Mouse (Mus musculus): ENCODE results near the gene Exosc5.

The Exosc5 gene

DNA sequence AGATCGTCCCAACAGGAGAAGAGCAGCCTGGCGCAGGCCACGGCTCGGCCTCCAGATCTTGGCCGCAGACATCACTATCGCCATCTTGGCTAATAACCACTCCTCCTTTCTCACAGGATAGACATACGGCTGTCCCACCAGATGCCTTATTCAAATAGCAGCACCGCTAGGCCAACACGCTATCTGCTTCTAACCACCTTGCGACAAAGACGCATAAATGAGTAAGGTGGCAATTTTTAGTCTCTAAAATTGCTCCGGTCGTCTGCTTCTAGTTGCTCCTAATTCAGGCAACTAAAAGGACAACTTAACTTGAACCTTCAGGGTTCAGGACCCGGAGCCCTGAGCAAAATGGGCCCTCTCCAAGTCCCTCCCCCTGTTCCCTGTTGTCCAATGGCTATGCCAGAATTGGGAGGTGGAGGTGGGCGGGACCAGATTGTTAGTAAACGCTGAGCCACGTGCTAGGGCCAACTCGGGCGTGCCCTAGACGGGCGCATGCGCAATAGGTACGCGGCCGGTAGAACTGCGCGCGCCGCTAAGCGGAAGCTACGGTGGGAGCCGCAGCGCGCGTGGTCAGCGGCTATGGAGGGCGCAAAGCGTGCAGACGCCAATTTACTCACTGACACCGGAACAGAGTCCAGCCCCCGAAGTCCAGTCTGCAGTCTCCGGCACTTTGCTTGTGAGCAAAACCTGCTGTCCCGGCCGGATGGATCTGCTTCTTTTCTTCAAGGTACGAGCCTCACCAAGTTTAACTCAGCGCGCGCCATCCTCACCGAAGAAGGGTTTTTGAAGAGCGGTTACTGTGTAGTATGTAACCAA lies at the start of gene Exosc5, which contains the start of gene Bckdha:
TSS of gene Exosc5 (plus strand) at position 508 of the 816 bp plus-strand sequence.
TSS of gene Bckdha (minus strand) at position 325 of the 816 bp plus-strand sequence.
- DNase-seq (ENCODE audit: low spot score in 2 of 2): peak; percentile 98 to 99

DNA sequence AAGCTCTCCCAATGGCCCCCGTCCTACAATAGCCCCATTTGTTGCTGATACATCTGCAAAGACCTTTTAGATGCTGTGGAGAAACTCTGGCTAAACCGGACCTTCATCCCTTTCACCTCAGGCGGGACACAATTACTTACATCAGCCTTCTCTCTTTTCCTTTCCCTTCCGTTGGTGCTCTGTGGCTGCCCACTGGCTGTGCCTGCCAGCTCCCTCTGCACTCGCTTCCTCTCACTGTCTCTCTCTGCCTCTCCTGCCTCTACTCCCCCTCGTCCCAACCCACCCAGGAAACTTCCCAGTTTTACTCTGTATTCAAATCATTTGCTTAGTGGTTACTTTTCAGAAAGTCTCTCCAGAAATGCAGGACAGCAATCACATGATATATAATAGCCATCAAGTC lies 48.9 kb upstream of the Exosc5 start:
- peak in 1 of 2 experiments; percentile 7 for DNase-seq (ENCODE audit: low spot score in 2 of 2)

DNA sequence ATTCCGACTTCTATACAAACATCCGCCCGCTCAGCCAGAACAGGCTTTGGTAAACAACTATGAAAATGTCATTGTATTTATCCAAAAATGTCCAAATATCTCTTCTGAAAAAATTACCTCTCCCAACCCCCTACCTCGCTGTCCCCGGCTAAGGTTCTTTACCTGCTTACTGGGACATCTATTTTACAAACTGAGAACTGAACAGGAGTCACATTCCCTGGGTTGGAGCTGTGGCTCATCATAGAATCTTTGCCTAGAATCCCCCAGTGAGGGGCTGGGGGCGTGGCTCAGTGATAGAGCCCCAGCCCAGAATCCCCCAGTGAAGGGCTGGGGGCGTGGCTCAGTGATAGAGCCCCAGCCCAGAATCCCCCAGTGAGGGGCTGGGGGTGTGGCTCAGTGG lies 47.5 kb upstream of the Exosc5 start:
- DNase-seq (ENCODE audit: low spot score in 2 of 2): peak in 1 of 2 experiments; percentile 7

GRCm38 (mm10) chr7:25614086-25614485 lies 44.9 kb upstream of the Exosc5 start:
- DNase-seq (ENCODE audit: low spot score in 2 of 2): peak in 1 of 2 experiments; percentile 9

DNA sequence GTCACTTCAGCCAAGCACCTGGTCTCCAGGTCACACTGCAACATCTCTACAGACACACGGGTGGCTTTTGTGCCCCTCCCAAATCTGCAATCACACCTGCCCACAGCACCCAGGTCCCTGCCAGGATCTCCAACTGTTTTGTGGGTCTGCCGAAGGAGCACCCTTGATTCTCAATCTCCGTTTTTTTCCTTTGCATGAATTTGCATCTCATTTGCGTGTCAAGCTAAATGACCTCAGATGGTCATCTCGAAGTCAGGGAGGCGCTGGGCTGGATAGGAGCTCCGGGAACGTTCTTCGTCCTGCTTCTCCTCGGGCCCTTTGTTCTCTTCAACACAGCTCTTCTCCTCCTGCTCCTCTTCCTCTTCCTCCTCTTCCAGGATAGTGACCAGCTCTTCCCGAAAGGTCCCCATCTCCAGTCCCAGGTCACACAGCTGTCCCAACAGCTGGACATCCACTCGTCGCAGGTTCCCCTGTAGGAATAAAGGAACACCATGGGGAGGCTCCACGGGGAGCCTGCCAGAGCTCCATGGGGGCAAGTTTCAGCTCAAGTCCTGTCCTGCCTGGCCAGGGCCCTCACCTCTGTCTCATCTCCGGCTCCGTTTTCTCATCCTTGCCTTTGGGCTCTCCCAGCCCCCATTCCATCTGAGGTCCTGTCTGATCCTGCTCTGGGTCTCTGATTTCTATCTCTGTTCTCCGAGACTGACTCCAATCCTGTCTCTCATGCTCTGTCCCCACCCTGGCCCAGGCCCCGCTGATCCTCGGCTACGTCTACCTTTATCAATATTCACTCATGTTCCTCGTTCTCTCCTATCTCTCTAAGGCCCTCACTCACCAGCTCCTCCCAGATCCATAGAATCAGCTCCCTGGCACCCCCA lies 43.9 kb upstream of the Exosc5 start:
- DNase-seq (ENCODE audit: low spot score in 2 of 2): peak in 1 of 2 experiments; percentile 9

DNA sequence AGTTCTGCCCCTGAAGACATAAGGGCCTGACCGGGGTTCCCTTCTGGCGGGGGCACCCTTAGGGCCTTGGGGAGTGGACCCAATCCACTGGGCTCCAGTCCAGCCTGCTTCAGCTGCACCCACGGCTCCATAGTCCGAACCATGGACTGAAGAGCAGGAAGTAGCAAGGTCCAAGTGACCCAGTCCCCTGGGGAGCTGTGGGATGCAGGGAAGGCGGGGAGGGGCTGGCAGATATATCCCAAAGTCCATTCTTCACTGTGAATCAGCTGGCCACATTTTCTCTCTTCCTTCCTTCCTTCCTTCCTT lies 43.3 kb upstream of the Exosc5 start, which contains the start of gene Erich4:
TSS of gene Erich4 (minus strand) at position 187 of the 306 bp plus-strand sequence.
- DNase-seq (ENCODE audit: low spot score in 2 of 2): peak; percentile 12 to 60

DNA sequence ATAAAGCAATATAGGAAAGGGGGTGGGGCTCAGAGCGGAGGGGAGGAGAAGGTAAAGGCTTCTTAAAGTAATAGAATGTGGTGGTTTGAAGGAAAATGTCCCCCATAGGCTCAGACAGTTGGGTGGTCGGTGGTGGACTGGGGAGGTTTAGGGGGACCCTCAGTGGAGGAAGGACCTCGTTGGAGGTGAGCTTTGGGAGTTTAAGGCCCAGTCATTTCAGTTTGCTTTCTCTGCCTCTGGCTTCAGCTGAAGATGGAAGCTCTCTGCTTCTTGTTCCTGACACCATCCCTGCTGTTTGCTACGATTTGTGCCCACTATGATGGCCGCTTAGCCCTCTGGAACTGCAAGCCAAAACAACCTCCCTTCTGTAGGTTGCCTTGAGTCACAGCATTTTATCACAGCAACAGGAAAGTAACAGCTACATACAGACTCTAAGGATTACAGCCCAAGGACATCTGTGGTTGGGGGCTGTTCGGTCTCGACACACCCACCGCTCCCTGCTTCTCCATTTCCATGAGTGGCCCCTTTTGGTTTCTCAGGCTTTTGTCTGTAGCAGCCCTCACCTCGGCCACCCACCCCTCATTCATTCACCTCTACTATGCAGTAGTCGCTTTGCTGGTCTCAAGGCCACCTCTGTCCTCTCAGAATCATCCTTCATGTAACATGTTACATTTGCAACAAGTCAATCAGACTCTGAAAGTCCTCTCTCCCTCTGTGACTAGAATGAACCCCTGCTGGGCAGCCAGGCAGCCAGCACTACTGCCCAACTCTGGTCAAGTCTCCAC lies 41.4 kb upstream of the Exosc5 start:
- peak in 1 of 2 experiments; percentile 7 for DNase-seq (ENCODE audit: low spot score in 2 of 2)

DNA sequence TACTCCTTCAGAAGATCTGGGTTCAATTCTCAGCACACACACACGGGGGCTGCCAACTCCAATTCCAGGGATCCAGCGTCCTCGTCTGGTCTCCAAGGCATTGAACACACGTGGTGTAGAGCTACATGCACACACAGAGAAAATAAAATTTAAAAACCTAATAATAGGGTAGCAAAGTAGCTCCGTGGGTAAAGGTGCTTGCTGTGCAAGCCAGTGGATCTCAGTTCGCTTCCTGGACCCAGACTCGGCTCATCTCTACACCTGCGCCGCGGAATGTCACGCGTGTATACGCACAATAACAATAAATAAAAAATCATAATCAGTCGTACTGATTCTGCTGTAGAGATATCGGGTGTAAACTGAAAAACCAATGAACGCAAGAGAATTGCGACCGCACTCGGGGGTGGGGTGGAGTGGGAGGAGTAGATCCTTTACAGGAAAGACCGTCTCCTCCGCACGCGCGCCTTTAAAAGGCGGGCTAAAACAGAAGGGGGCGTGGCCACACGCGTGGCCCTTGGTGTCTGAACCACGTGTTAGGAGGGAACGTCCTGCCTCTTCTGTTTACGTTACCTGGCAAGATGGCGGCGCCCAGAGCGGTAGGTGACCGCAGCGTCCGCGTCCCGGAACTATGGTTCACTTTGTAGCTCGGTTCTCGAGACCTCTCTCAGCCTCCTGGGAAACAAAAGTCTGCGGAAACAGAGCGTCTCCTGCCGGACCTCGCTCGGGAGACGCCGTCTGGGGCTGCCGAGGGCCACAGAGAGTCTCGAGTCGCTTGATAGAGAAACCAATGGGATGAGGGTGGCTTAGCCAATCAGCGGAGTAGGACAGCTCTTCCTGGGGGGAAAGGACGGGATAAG lies 39.9 kb upstream of the Exosc5 start, which contains the start of gene Dmac2:
TSS of gene Dmac2 (plus strand) at position 550 of the 857 bp plus-strand sequence.
- peak; percentile 91 to 94 for DNase-seq (ENCODE audit: low spot score in 2 of 2)

DNA sequence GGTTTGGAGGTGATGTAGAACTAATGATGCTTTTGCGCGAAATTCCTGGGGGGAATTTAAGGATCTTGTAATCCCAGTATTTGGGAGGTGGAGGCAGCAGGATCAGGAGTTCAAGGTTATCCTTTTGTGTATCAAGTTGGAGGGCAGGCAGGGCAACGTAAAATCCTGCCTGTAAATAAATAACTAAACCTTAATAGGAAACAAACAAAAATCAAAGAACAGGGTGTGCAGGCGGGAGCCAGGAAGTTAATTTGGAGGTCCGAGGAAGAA lies 39.3 kb upstream of the Exosc5 start:
- peak in 1 of 2 experiments; percentile 50 for DNase-seq (ENCODE audit: low spot score in 2 of 2)

- peak in 1 of 2 experiments; percentile 52 for DNase-seq (ENCODE audit: low spot score in 2 of 2)
Measured at GRCm38 (mm10) chr7:25620101-25620500, 38.9 kb upstream of the Exosc5 start.

DNA sequence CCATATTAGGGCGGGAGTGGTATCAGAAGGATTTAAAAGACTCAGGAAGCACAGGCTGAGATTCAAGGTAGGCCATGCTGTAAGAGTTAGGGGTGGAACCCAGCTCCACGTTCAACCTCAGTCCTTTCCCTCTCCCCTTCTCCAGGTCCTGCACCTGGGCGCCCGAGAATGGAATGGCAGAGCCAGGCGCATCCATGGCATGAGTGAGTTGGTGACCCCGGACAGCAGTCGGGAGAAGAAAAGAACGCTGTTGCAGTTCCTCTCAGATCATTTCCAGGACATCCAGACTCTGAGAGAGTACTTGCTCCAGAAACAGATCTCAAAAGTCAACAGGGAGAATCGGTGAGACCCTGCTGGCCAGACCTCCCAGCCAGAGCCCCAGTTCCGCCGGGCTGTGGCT lies 38.2 kb upstream of the Exosc5 start:
- DNase-seq (ENCODE audit: low spot score in 2 of 2): no peak

GRCm38 (mm10) chr7:25623857-25624370 lies 35.0 kb upstream of the Exosc5 start:
- DNase-seq (ENCODE audit: low spot score in 2 of 2): no peak

DNA sequence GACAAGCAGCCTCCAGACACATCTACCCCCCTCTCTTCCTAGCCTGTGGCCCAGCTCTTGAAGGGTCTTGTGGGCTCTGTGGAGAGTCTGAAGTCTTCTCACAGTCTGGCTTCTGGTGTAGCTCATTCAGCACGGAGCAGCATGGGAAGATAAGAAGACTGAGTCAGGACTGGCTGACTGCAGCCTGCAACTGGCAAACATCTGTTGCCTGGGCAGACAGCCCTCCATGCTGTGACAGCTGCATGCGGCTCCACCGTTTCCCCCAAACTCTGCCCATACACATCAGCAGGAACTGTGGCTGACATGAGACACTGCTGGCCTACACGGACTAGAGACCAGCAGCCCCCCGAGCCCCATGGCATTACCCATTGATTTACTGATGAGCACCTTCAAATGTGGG lies 34.1 kb upstream of the Exosc5 start:
- DNase-seq (ENCODE audit: low spot score in 2 of 2): no peak

- DNase-seq (ENCODE audit: low spot score in 2 of 2): peak; percentile 60 to 80
Measured at GRCm38 (mm10) chr7:25625594-25626250, 33.2 kb upstream of the Exosc5 start.

DNA sequence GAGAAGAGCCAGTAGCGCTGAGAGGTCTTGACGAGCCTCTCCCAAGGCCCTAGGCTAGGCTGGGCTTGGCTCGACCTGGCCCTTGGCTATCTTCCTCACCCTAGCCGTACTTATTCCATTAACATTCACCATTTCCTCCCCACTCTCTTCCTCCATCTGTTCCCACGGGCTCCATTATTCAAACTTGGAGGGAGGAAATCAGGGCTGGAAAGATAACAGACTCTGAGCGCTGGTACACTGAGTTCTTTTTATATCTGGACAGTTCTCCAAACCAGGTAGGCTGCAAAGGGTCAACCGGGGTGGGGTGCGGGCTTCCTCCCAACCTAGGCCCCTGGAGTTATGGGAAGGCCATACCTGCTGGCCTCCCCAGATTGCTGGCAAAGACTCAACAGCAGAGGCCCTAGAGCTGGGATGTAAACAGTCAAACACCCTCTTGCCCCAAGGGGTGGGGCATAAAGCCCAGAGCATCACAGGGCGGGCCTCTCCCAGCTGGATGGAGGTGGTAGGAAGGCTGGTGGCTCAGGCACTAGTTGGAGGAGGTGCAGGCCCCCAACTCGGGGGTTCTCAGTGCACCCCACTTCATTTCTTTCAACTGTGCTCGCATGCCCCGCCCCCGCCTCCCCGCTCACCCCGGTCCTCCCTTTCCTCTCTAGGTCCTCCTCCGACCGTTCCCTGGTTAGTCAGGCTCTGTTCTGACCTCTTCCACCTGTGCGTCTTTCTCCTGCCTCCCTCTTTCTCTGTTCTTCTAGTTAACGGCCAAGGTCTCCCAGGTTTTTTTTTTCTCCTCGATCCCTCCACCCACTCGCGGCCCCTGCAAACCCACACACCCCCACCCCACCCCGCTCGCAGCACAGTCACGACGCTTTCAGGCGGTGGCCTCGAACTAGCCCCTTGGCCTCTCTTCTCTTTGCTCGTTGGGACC lies 32.2 kb upstream of the Exosc5 start, which contains the start of gene B3gnt8:
TSS of gene B3gnt8 (plus strand) at position 146 of the 922 bp plus-strand sequence.
- no peak for DNase-seq (ENCODE audit: low spot score in 2 of 2)

DNA sequence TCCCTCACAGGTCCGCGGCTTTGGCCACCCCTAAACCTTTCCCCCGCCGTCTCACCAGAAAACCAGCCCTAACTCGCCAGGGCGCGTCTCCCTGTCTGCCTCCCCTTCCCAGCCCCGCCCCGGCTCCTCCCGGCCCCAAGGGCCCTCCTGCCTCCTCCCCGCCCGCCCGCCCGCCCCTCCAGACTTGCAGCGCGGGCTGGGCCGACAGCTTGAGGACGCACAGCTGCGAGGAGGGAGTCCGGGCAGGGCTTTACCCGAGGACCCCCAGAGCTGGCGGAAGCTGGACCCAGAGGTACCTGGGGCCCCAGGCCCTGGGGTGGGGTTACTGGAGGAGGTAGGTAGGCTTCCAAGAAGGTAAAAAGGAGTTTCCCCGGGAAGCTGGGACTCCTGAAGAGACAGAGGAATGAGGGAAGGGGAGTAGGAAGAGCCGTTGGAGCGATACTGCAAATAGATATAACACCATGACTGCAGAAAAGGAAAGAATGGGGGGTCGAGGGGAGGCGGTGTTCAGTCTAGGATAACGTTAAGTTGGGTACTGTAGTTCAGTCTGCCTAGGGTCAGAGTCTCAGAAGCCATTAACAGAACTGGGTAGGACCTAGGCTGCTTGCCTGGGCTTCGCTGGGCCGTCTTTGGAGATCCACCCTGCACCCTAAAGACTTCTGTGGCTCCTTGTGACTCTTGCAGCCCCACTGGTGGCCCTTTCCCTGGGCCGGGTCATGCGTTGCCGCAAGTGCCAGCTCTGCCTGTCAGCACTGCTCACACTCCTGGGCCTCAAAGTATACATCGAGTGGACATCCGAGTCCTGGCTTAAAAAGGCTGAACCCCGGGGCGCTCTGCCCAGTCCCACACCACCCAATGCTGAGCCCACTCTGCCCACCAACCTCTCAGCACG lies 31.3 kb upstream of the Exosc5 start:
- peak; percentile 67 to 85 for DNase-seq (ENCODE audit: low spot score in 2 of 2)

DNA sequence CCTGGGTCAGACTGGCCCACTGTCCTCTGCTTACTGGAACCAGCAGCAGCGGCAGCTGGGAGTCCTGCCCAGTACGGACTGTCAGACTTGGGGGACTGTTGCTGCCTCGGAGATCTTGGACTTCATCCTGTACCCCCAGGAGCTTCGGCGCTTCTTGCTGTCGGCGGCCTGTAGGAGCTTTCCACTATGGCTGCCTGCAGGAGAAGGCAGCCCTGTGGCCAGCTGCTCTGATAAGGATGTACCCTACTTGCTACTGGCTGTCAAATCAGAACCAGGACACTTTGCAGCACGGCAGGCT lies 30.7 kb upstream of the Exosc5 start:
- no peak for DNase-seq (ENCODE audit: low spot score in 2 of 2)

GRCm38 (mm10) chr7:25632679-25633078 lies 26.3 kb upstream of the Exosc5 start:
- no peak for DNase-seq (ENCODE audit: low spot score in 2 of 2)

All from spleen, postnatal 4 days (tissue).